Mouse (Mus musculus) forebrain, embryonic 14.5 days (tissue): ENCODE data around the gene Hist1h3b. TPM values are rescaled to one million over a fixed set of nuclear protein-coding genes. Genes with fewer than 3 reads are reported as not detected.
"Not testable (repeated sequence)": the region's sequence is repeated elsewhere in the genome, so short reads cannot be mapped to it uniquely, and the experiment has no call there.

ENCODE experiments used
- ATAC-seq: fragments of 200-750 bp; cut with Nextera tagmentation; 2 replicates; pipeline ENCODE4 v1.8.0; 2017; ENCODE audit warnings: mild to moderate bottlenecking, moderate library complexity
- DNase-seq: peaks from one replicate; pipeline ENCODE4 v3.0.0-alpha.2; 2015; ENCODE audit warnings: low spot score
- H3K27ac ChIP-seq: fragments of 300-500 bp; sonication (generic); 2 replicates; pipeline ENCODE4 v1.5.1; 2014; ENCODE audit warnings: low read depth, mild to moderate bottlenecking, control low read depth, low read length, moderate library complexity
- H3K27me3 ChIP-seq: fragments of 300-500 bp; sonication (generic); replicated peaks from 2 replicates; pipeline ENCODE4 v1.6.1; 2014; ENCODE audit warnings: low read length, control low read depth, mixed read lengths; ENCODE audit not compliant: control insufficient read depth, insufficient read depth
- H3K36me3 ChIP-seq: fragments of 300-500 bp; sonication (generic); 2 replicates; pipeline ENCODE4 v1.6.1; 2014; ENCODE audit warnings: low read length, control low read depth; ENCODE audit not compliant: control insufficient read depth, insufficient read depth
- H3K4me1 ChIP-seq: fragments of 300-500 bp; sonication (generic); 2 replicates; pipeline ENCODE4 v1.6.1; 2014; ENCODE audit warnings: antibody characterized with exemption, low read length, control low read depth; ENCODE audit not compliant: control insufficient read depth, insufficient read depth
- H3K4me2 ChIP-seq: fragments of 300-500 bp; sonication (generic); 2 replicates; pipeline ENCODE4 v1.6.1; 2014; ENCODE audit warnings: mild to moderate bottlenecking, control low read depth, low read length
- H3K4me3 ChIP-seq: fragments of 300-500 bp; sonication (generic); 2 replicates; pipeline ENCODE4 v1.5.1; 2014; ENCODE audit warnings: low read depth, low read length, control low read depth
- H3K9ac ChIP-seq: fragments of 300-500 bp; sonication (generic); 2 replicates; pipeline ENCODE4 v1.6.1; 2014; ENCODE audit warnings: mild to moderate bottlenecking, low read length, control low read depth, moderate library complexity
- H3K9me3 ChIP-seq: fragments of 300-500 bp; sonication (generic); replicated peaks from 2 replicates; pipeline ENCODE4 v1.6.1; 2016; ENCODE audit warnings: low read length, control low read depth, mixed read lengths; ENCODE audit not compliant: control insufficient read depth
- WGBS: fragments of 180-500 bp; shearing (Covaris S2); extraction: QIAGEN DNeasy Blood & Tissue Kit; methylation state at CpG from one replicate; pipeline ENCODE4 v1.1.7; 2014; 5-methylcytosine and 5-hydroxymethylcytosine counted together
- polyA plus RNA-seq: library from polyadenylated mRNA; unstranded; fragments of >200 nt; fragmentation: Nextera tagmentation; extraction: Ambion mirVana; gene quantifications from 2 replicates; pipeline ENCODE4 v1.2.1, GENCODE M21; 2014

Gene Hist1h3b
- polyA plus RNA-seq, 1 experiment from 2014 or later, result 9.6 TPM

- ATAC-seq (peak; percentile 71), DNase-seq (peak; percentile 97)
- H3K4me3 ChIP-seq, result peak within 1 kb of the TSS; percentile 53
- 3% methylated on average over 34 of the region's 34 CpGs for WGBS
- peaks cover 27% of the 10 kb centered on the region for H3K4me1 ChIP-seq
- H3K36me3 ChIP-seq, result no peaks in the 10 kb centered on the region
- H3K9ac ChIP-seq, result peak within 1 kb of the TSS; percentile 76
- H3K27me3 ChIP-seq, result no peaks in the 10 kb centered on the region
- peak within 1 kb of the TSS; percentile 89 for H3K4me2 ChIP-seq
- H3K27ac ChIP-seq, result peak within 1 kb of the TSS; percentile 89
- no peaks in the 10 kb centered on the region for H3K9me3 ChIP-seq
These were observed 11.7 kb downstream of the Hist1h3b start, which contains the start of gene Hist1h1a for GRCm38 (mm10) chr13:23763586-23764323. Gene Hist1h1a (plus strand): TSS chr13:23763666.

GRCm38 (mm10) chr13:23764324-23765171 lies 12.5 kb downstream of the Hist1h3b start:
- no peaks in the 10 kb centered on the region for H3K9me3 ChIP-seq
- peak overlapping the region; percentile 89 for H3K4me2 ChIP-seq
- peak overlapping the region; percentile 53 for H3K4me3 ChIP-seq
- 33% methylated on average over 12 of the region's 12 CpGs for WGBS
- H3K4me1 ChIP-seq, result peaks cover 27% of the 10 kb centered on the region
- no peak for ATAC-seq
- no peaks in the 10 kb centered on the region for H3K27me3 ChIP-seq
- DNase-seq, result no peak
- peak overlapping the region; percentile 89; the same call in 1 of the 2 replicates for H3K27ac ChIP-seq
- H3K9ac ChIP-seq, result peak overlapping the region; percentile 76
- no peaks in the 10 kb centered on the region for H3K36me3 ChIP-seq

- no peaks in the 10 kb centered on the region for H3K36me3 ChIP-seq
- peaks cover 24% of the 10 kb centered on the region for H3K4me1 ChIP-seq
- 57% methylated on average over 1 of the region's 1 CpGs for WGBS
- no peaks in the 10 kb centered on the region for H3K9me3 ChIP-seq
- ATAC-seq, result no peak
- H3K27me3 ChIP-seq, result no peaks in the 10 kb centered on the region
- H3K4me2 ChIP-seq, result no peak overlapping the region
- H3K4me3 ChIP-seq, result no peak overlapping the region
- no peak for DNase-seq
- H3K27ac ChIP-seq, result no peak overlapping the region
- no peak overlapping the region for H3K9ac ChIP-seq
These were observed 13.1 kb downstream of the Hist1h3b start for GRCm38 (mm10) chr13:23765172-23765513.

- Histone ChIP-seq H3K36me3 (no peaks in the 10 kb centered on the region), H3K4me1 (peaks cover 16% of the 10 kb centered on the region), H3K27me3 (no peaks in the 10 kb centered on the region), H3K9me3 (no peaks in the 10 kb centered on the region), H3K4me3 (no peak overlapping the region), H3K9ac (no peak overlapping the region), H3K27ac (no peak overlapping the region), H3K4me2 (no peak overlapping the region)
- DNase-seq (no peak), ATAC-seq (no peak)
These were observed 14.7 kb downstream of the Hist1h3b start for GRCm38 (mm10) chr13:23766772-23767171.

GRCm38 (mm10) chr13:23768834-23769397 lies 16.8 kb downstream of the Hist1h3b start:
- DNase-seq (no peak), ATAC-seq (no peak)
- H3K4me3 ChIP-seq, result no peak overlapping the region
- no peak overlapping the region for H3K4me2 ChIP-seq
- no peak overlapping the region for H3K9ac ChIP-seq
- H3K36me3 ChIP-seq, result no peaks in the 10 kb centered on the region
- H3K9me3 ChIP-seq, result no peaks in the 10 kb centered on the region
- H3K27ac ChIP-seq, result no peak overlapping the region
- 31% methylated on average over 5 of the region's 5 CpGs for WGBS
- H3K4me1 ChIP-seq, result peaks cover 8% of the 10 kb centered on the region
- H3K27me3 ChIP-seq, result no peaks in the 10 kb centered on the region

- WGBS, result 78% methylated on average over 2 of the region's 2 CpGs
These were observed 17.5 kb downstream of the Hist1h3b start, which contains the start of gene Trim38 for GRCm38 (mm10) chr13:23769613-23770012. Gene Trim38 (plus strand): TSS chr13:23769913.

GRCm38 (mm10) chr13:23772561-23773313 lies 20.7 kb downstream of the Hist1h3b start:
- no peaks in the 10 kb centered on the region for H3K27me3 ChIP-seq
- no peak overlapping the region for H3K9ac ChIP-seq
- DNase-seq, result peak; percentile 69
- ATAC-seq, result peak; percentile 87
- H3K4me3 ChIP-seq, result no peak overlapping the region
- H3K36me3 ChIP-seq, result no peaks in the 10 kb centered on the region
- peak overlapping the region; percentile 30 for H3K4me2 ChIP-seq
- no peak overlapping the region for H3K27ac ChIP-seq
- WGBS, result 24% methylated on average over 21 of the region's 21 CpGs
- no peaks in the 10 kb centered on the region for H3K4me1 ChIP-seq
- no peaks in the 10 kb centered on the region for H3K9me3 ChIP-seq

More at GRCm38 (mm10) chr13:23769613-23770012, 17.5 kb downstream of the Hist1h3b start, which contains the start of gene Trim38:
- H3K9ac ChIP-seq, DNase-seq, H3K27me3 ChIP-seq, H3K9me3 ChIP-seq, H3K4me1 ChIP-seq, H3K4me2 ChIP-seq, ATAC-seq, H3K36me3 ChIP-seq, H3K4me3 ChIP-seq, H3K27ac ChIP-seq: not testable (repeated sequence)

- DNase-seq (no peak), ATAC-seq (no peak)
- WGBS, result 92% methylated on average over 7 of the region's 7 CpGs
These were observed 26.3 kb downstream of the Hist1h3b start for GRCm38 (mm10) chr13:23778339-23778738.

More at GRCm38 (mm10) chr13:23778339-23778738, 26.3 kb downstream of the Hist1h3b start:
- Histone ChIP-seq H3K4me3 (no peak overlapping the region), H3K9ac (no peak overlapping the region), H3K27ac (no peak overlapping the region), H3K36me3 (no peaks in the 10 kb centered on the region), H3K4me1 (no peaks in the 10 kb centered on the region), H3K27me3 (no peaks in the 10 kb centered on the region), H3K9me3 (no peaks in the 10 kb centered on the region), H3K4me2 (no peak overlapping the region)
